Mouse (Mus musculus) monocyte, adult 59 days (primary cell): Measurements from ENCODE around the gene Krt1. TPM values are rescaled to one million over a fixed set of nuclear protein-coding genes. Genes with fewer than 3 reads are reported as not detected.

Experiments
- total RNA-seq, 2 experiments: library from RNA; stranded (reverse); gene quantifications; one replicate each; pipeline ENCODE4 v1.2.4; 2023

Gene Krt1
- not detected for total RNA-seq

DNA sequence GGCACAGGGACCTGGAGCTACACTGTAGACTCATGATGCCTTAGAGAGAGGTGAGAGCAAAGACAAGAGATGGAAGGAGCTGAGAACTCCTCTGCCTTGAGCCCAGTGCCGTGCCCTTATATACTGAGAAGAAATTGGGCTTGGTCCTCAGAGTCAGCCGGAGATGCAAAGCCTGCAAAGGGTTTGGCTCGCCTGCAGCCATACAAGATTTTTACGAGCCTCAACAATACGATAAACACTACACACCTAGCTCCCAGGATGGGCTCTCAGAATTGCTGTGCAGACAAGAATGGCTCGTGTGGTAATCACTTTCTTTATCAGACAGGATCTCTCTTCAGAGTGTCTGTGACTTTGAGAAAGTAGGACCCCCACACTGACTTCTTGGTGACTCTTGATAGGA, at the start of gene Krt1:
Gene Krt1 (minus strand): TSS at position 101 of the 400 bp plus-strand sequence.

DNA sequence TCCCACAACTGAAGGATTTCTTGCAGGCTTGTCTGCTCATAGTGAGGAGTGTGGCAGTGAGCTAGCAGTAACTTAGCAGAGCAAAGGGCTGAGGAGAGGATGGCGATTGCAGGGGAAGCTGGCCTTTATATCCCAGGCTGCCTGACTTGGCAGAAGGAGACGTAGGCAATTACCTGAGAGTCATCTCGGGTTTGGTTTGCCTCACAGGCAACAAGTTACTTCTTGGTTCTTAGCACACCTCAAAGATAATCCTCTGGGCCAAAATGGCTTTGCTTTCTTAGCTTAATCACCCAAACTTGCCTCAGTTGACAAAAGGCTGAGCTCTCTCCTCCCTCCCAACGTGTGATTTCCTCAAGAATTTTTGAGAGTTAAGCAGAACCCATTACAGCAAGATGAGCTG, 42.2 kb upstream of the Krt1 start, which contains the start of gene Krt76:
Gene Krt76 (minus strand): TSS at position 101 of the 400 bp plus-strand sequence.

DNA sequence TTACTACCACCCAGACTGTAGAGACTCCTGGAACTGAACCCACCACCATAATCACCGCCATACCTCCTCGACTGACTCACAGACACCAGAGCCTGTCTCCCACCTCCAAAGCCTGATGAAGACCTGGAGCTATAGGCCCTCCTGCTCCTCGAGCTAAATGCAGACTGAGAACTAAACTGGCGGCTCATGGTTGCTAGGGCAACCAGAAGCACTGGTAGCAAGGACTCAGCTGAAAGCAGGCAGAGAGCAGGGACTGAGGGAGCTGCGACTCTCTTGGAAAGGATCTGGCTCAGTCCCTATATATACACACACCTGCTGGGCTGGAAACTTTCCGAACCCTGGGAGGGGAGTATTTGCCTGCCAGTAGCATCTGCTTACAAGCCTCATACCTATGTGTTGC, 18.8 kb upstream of the Krt1 start, which contains the start of gene Krt77:
Gene Krt77 (minus strand): TSS at position 275 of the 400 bp plus-strand sequence.

DNA sequence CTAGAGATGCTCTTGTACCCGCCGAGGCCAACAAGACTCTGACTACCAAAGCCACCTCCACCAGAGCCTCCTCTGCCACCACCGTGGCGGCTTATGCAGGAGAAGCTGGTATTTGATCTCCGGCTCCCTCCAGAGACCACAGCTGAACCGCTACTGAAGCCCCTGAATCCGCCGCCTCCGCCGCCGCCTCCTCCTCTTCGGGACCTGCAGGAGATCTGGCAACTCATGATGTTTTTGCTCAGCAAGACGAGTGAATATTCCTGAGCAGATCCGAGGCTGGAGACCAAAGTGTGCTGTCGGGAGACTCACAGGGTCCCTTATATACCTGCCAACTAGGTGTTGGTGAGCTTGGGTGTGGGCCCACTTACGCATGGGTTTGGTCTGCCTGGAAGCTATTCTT, 32.7 kb downstream of the Krt1 start, which contains the start of gene Krt2:
Gene Krt2 (minus strand): TSS at position 295 of the 400 bp plus-strand sequence.

DNA sequence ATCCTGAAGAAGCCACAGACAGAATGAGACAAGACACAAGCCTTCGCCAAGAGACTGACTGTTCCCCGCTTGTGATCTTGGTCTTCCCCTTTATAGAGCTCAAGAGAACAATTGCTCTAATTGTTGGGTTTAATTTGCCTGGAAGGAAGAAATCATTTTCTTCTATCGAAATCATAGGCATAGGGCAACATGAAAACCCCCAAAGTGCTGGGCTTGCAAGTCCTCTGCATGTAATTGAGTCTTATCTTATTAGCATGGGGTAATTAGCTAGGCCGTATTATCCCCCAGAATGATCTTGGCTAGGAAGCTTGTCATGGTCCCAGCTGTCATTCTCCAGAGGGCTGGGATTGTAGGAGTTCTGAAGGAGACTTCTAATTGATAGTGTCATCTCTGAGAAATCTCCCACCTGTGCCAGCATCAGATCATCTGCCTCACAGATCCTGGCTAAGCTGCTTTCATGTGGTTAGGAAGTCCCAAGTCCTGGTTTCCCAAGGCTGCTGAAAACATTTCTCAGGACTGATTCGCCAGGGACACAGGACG, 48.2 kb downstream of the Krt1 start, which contains the start of gene Krt73:
Gene Krt73 (minus strand): TSS at position 51 of the 540 bp plus-strand sequence.

Other genes with a start within 250 kb of the Krt1 start
- not detected for gene Gm5414, start 222.6 kb downstream of the Krt1 start, total RNA-seq
- not detected for gene Gm5478, start 203.4 kb downstream of the Krt1 start, total RNA-seq
- gene Krt6b, start 170.5 kb downstream of the Krt1 start, total RNA-seq, result not detected
- gene Krt6a, start 156.5 kb downstream of the Krt1 start, total RNA-seq, result not detected
- gene Krt5, start 137.9 kb downstream of the Krt1 start, total RNA-seq, result not detected
- not detected for gene Krt71, start 107.7 kb downstream of the Krt1 start, total RNA-seq
- gene Krt72, start 64.3 kb downstream of the Krt1 start, total RNA-seq, result not detected
- gene Krt73, start 48.4 kb downstream of the Krt1 start, total RNA-seq, result not detected
- gene Krt2, start 32.6 kb downstream of the Krt1 start, total RNA-seq, result not detected
- gene Krt77, start 18.9 kb upstream of the Krt1 start, total RNA-seq, result not detected
- gene Krt76, start 42.1 kb upstream of the Krt1 start, total RNA-seq, result not detected
- not detected for gene Krt4, start 73.9 kb upstream of the Krt1 start, total RNA-seq
- not detected for gene Krt79, start 89.5 kb upstream of the Krt1 start, total RNA-seq
- not detected for gene Krt78, start 103.5 kb upstream of the Krt1 start, total RNA-seq
- gene Krt8, start 153.7 kb upstream of the Krt1 start, total RNA-seq, result under 1 TPM in 1 of 2 experiments, not detected in 1; 0.36 TPM
- gene Krt18, start 177.4 kb upstream of the Krt1 start, total RNA-seq, result not detected
- gene Eif4b, start 223.0 kb upstream of the Krt1 start, total RNA-seq, result 100 to 1,000 TPM; 224 to 241 TPM
- gene Tns2, start 249.6 kb upstream of the Krt1 start, total RNA-seq, result 1 to 10 TPM in 1 of 2 experiments, under 1 TPM in 1; 0.82 to 1.5 TPM